Mouse (Mus musculus): ENCODE results near the gene Lsamp. TPM values are rescaled to one million over a fixed set of nuclear protein-coding genes. Genes with fewer than 3 reads are reported as not detected.
A peak's percentile ranks its signal among the peaks of the same experiment; 100 is the strongest.

Lsamp gene
- total and polyA plus RNA-seq, 2 experiments from 2014 or later, result 116 to 210 TPM

DNA sequence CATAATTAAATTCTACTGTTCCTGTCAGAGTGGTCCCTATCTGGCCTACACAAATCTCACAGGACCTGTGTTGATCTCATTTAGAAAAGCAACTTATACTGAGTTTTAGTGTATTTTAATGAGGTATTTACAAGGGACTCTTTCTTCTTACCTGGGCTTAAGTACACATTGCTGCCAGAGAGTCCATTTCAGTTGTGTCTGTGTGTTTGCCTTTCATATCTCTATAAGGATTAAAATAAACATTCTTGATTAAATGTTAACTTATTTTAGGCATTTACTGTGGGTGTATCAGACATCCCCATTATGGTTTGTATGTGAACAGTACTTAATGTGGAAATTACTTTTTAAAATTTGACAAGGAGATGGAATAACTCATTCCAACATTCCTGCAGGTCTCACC lies 963.9 kb downstream of the Lsamp start:
- no peaks in the 10 kb centered on the region for H3K36me3 ChIP-seq (ENCODE audit: insufficient read depth, low read length)
- no peaks in the 10 kb centered on the region for H3K4me1 ChIP-seq (ENCODE audit: insufficient read depth, low read length)
- ATAC-seq (ENCODE audit: low FRiP score) (no peak), DNase-seq (ENCODE audit: low spot score) (no peak)
- TF ChIP-seq CTCF (IDR thresholded peaks at IDR 0.05), result no peak
- H3K9ac ChIP-seq (replicated peaks; ENCODE audit: low read length, poor library complexity, severe bottlenecking), result no peak overlapping the region
- H3K9me3 ChIP-seq (ENCODE audit: low read length), result no peaks in the 10 kb centered on the region
- no peak overlapping the region for H3K4me2 ChIP-seq (ENCODE audit: low read depth, low read length, poor library complexity, severe bottlenecking)
- H3K27ac ChIP-seq (ENCODE audit: low read depth, low read length), result no peak overlapping the region
- H3K4me3 ChIP-seq (ENCODE audit: low read depth, low read length), result no peak overlapping the region
- H3K27me3 ChIP-seq (ENCODE audit: insufficient read depth, low read length), result no peaks in the 10 kb centered on the region

GRCm38 (mm10) chr16:40959211-40959610 lies 975.0 kb downstream of the Lsamp start:
- Histone ChIP-seq H3K4me3 (ENCODE audit: low read depth, low read length) (no peak overlapping the region), H3K36me3 (ENCODE audit: insufficient read depth, low read length) (no peaks in the 10 kb centered on the region), H3K4me2 (ENCODE audit: low read depth, low read length, poor library complexity, severe bottlenecking) (no peak overlapping the region), H3K9me3 (ENCODE audit: low read length) (no peaks in the 10 kb centered on the region), H3K27ac (ENCODE audit: low read depth, low read length) (no peak overlapping the region), H3K27me3 (ENCODE audit: insufficient read depth, low read length) (no peaks in the 10 kb centered on the region), H3K4me1 (ENCODE audit: insufficient read depth, low read length) (no peaks in the 10 kb centered on the region), H3K9ac (replicated peaks; ENCODE audit: low read length, poor library complexity, severe bottlenecking) (no peak overlapping the region)
- no peak for TF ChIP-seq CTCF (IDR thresholded peaks at IDR 0.05)
- 85% methylated on average over 2 of the region's 2 CpGs for WGBS
- DNase-seq (ENCODE audit: low spot score) (no peak), ATAC-seq (ENCODE audit: low FRiP score) (no peak)

GRCm38 (mm10) chr16:40960586-40960985 lies 976.4 kb downstream of the Lsamp start:
- 75% methylated on average over 1 of the region's 1 CpGs for WGBS
- no peaks in the 10 kb centered on the region for H3K27me3 ChIP-seq (ENCODE audit: insufficient read depth, low read length)

DNA sequence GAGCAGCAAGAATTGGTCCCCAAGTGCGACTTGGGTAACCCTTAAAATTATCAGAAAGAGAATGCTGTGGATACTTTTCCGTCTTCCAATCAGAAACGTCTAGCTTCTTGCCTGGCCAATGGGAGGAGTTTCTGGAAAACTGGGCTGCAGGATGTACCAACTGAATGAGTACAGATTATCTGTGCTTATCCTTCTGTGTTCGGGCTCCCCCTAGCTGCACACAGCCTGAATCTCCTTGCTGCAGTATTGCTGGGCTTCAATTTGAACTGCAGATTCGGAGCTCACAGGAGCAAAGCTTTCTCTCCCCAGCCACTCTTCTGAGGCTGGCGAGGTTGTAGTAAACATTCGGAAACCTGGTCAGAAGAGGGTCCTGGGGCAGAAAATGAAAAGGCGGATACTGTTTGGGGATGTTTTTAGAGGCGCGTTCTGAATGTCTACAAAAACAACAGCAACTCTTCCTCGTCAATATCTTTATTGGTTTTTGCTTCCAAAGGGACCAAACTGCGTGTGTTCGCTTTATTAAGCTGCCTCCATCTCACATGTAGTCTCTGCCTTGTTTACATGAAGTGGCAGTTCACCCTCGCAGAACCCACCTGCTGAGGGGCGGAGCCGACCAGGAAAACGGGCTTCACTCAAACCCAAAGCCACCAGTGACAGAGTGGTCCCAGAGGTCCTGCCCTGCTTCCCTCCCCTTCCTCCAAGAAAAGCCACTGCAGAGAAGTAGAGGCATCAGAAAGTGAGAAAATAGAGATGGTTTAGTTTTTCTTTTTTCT lies 984.1 kb downstream of the Lsamp start:
- Histone ChIP-seq H3K27ac (ENCODE audit: low read depth, low read length) (no peak overlapping the region), H3K4me1 (ENCODE audit: insufficient read depth, low read length) (no peaks in the 10 kb centered on the region), H3K9me3 (ENCODE audit: low read length) (no peaks in the 10 kb centered on the region), H3K4me3 (ENCODE audit: low read depth, low read length) (peak overlapping the region; percentile 27), H3K4me2 (ENCODE audit: low read depth, low read length, poor library complexity, severe bottlenecking) (peak overlapping the region; percentile 48), H3K9ac (replicated peaks; ENCODE audit: low read length, poor library complexity, severe bottlenecking) (peak overlapping the region; percentile 33; the same call in 1 of the 2 replicates), H3K36me3 (ENCODE audit: insufficient read depth, low read length) (no peaks in the 10 kb centered on the region), H3K27me3 (ENCODE audit: insufficient read depth, low read length) (no peaks in the 10 kb centered on the region)
- WGBS, result 17% methylated on average over 17 of the region's 17 CpGs
- TF ChIP-seq CTCF (IDR thresholded peaks at IDR 0.05), result peak; percentile 97
- ATAC-seq (ENCODE audit: low FRiP score) (peak; percentile 94), DNase-seq (ENCODE audit: low spot score) (peak; percentile 94)

More at GRCm38 (mm10) chr16:40960586-40960985, 976.4 kb downstream of the Lsamp start:
- no peak overlapping the region for H3K4me3 ChIP-seq (ENCODE audit: low read depth, low read length)
- no peak overlapping the region for H3K27ac ChIP-seq (ENCODE audit: low read depth, low read length)
- no peaks in the 10 kb centered on the region for H3K9me3 ChIP-seq (ENCODE audit: low read length)
- H3K4me2 ChIP-seq (ENCODE audit: low read depth, low read length, poor library complexity, severe bottlenecking), result no peak overlapping the region
- no peak for TF ChIP-seq CTCF (IDR thresholded peaks at IDR 0.05)
- ATAC-seq (ENCODE audit: low FRiP score) (no peak), DNase-seq (ENCODE audit: low spot score) (no peak)
- H3K9ac ChIP-seq (replicated peaks; ENCODE audit: low read length, poor library complexity, severe bottlenecking), result no peak overlapping the region
- no peaks in the 10 kb centered on the region for H3K36me3 ChIP-seq (ENCODE audit: insufficient read depth, low read length)
- H3K4me1 ChIP-seq (ENCODE audit: insufficient read depth, low read length), result no peaks in the 10 kb centered on the region

DNA sequence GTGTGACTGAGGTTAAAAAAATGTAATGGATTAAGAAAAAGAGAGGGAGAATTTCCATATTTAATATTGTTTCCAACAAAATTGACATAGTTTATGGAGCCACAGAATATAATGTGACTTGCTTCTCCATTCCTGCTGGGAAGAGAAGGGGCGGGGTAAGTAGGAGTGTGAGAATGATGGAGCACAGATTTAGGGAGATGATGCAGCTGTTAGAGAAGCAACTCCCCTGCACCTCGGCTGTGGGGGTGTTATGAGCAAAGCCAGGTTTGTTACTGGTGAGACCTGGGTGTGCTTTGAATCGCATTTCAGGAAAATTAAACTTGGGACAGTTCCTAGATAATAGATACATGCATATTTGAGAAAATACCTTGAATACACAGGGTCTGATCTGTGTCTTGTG lies 987.2 kb downstream of the Lsamp start:
- DNase-seq (ENCODE audit: low spot score), result no peak
- Histone ChIP-seq H3K9ac (replicated peaks; ENCODE audit: low read length, poor library complexity, severe bottlenecking) (no peak overlapping the region), H3K27me3 (ENCODE audit: insufficient read depth, low read length) (no peaks in the 10 kb centered on the region), H3K9me3 (ENCODE audit: low read length) (no peaks in the 10 kb centered on the region), H3K4me2 (ENCODE audit: low read depth, low read length, poor library complexity, severe bottlenecking) (no peak overlapping the region), H3K27ac (ENCODE audit: low read depth, low read length) (no peak overlapping the region), H3K36me3 (ENCODE audit: insufficient read depth, low read length) (no peaks in the 10 kb centered on the region), H3K4me1 (ENCODE audit: insufficient read depth, low read length) (no peaks in the 10 kb centered on the region), H3K4me3 (ENCODE audit: low read depth, low read length) (no peak overlapping the region)
- no peak for TF ChIP-seq CTCF (IDR thresholded peaks at IDR 0.05)
- 77% methylated on average over 3 of the region's 3 CpGs for WGBS
- ATAC-seq (ENCODE audit: low FRiP score), result no peak

- DNase-seq (ENCODE audit: low spot score), result no peak
- Histone ChIP-seq H3K27ac (ENCODE audit: low read depth, low read length) (no peak overlapping the region), H3K4me3 (ENCODE audit: low read depth, low read length) (no peak overlapping the region), H3K4me1 (ENCODE audit: insufficient read depth, low read length) (no peaks in the 10 kb centered on the region), H3K27me3 (ENCODE audit: insufficient read depth, low read length) (no peaks in the 10 kb centered on the region), H3K9me3 (ENCODE audit: low read length) (no peaks in the 10 kb centered on the region), H3K9ac (replicated peaks; ENCODE audit: low read length, poor library complexity, severe bottlenecking) (no peak overlapping the region), H3K36me3 (ENCODE audit: insufficient read depth, low read length) (no peaks in the 10 kb centered on the region), H3K4me2 (ENCODE audit: low read depth, low read length, poor library complexity, severe bottlenecking) (no peak overlapping the region)
- no peak for ATAC-seq (ENCODE audit: low FRiP score)
- 69% methylated on average over 2 of the region's 2 CpGs for WGBS
- no peak for TF ChIP-seq CTCF (IDR thresholded peaks at IDR 0.05)
These were observed 989.9 kb downstream of the Lsamp start for GRCm38 (mm10) chr16:40974084-40974483.

Measured in midbrain, postnatal 0 days (tissue).